Mouse (Mus musculus) ES-Bruce4 (cell line): ENCODE results near the gene Ppm1b. TPM values are rescaled to one million over a fixed set of nuclear protein-coding genes. Genes with fewer than 3 reads are reported as not detected.

ENCODE experiments used
- H3K27ac ChIP-seq: 2 replicates; pipeline ENCODE4 v1.5.1; 2012; ENCODE audit warnings: low read length, inconsistent platforms; ENCODE audit not compliant: insufficient read depth
- H3K27me3 ChIP-seq: 2 replicates; pipeline ENCODE4 v1.6.1; 2012; ENCODE audit warnings: mild to moderate bottlenecking, low read length, inconsistent platforms; ENCODE audit not compliant: control insufficient read depth, poor library complexity, insufficient read depth, severe bottlenecking
- H3K36me3 ChIP-seq: 2 replicates; pipeline ENCODE4 v1.6.1; 2012; ENCODE audit warnings: inconsistent platforms, mild to moderate bottlenecking, low read length, moderate library complexity; ENCODE audit not compliant: control insufficient read depth, poor library complexity, insufficient read depth, severe bottlenecking
- H3K4me1 ChIP-seq: one replicate; pipeline ENCODE4 v1.8.1; 2011; ENCODE audit warnings: low read length; ENCODE audit not compliant: control insufficient read depth, insufficient read depth
- H3K4me3 ChIP-seq: 2 replicates; pipeline ENCODE4 v1.5.1; 2011; ENCODE audit warnings: low read depth, mild to moderate bottlenecking, low read length
- H3K9ac ChIP-seq: 2 replicates; pipeline ENCODE4 v1.6.1; 2012; ENCODE audit warnings: low read depth, mild to moderate bottlenecking, inconsistent platforms; ENCODE audit not compliant: poor library complexity, severe bottlenecking
- H3K9me3 ChIP-seq: replicated peaks from 2 replicates; pipeline ENCODE4 v1.6.1; 2012; ENCODE audit warnings: mild to moderate bottlenecking, low read length, inconsistent platforms; ENCODE audit not compliant: control insufficient read depth, poor library complexity, insufficient read depth, severe bottlenecking
- CTCF ChIP-seq: IDR thresholded peaks from one replicate; pipeline ENCODE4 v1.8.1; 2011; ENCODE audit warnings: low read depth, low read length
- EP300 ChIP-seq: IDR thresholded peaks from 2 replicates; pipeline ENCODE4 v1.6.1; 2011; ENCODE audit warnings: low read depth, low read length; ENCODE audit not compliant: insufficient read depth
- POLR2A ChIP-seq: IDR thresholded peaks from one replicate; pipeline ENCODE4 v1.8.1; 2011; ENCODE audit warnings: low read length; ENCODE audit not compliant: insufficient read depth
- polyA plus RNA-seq: library from polyadenylated mRNA; stranded (reverse); fragments of >200 nt; gene quantifications from 2 replicates; pipeline ENCODE4 v1.2.4, GENCODE M21; 2011; ENCODE audit warnings: low read depth; ENCODE audit not compliant: missing spikeins, insufficient read depth, insufficient read length

Gene Ppm1b
- polyA plus RNA-seq, 1 experiment: 150 TPM

GRCm38 (mm10) chr17:84981721-84982120, 25.2 kb downstream of the Ppm1b start:
- H3K4me1 ChIP-seq: no peaks in the 10 kb centered on the region
- TF ChIP-seq EP300 (no peak), POLR2A (no peak), CTCF (no peak)
- H3K27me3 ChIP-seq: no peaks in the 10 kb centered on the region
- H3K27ac ChIP-seq: no peak overlapping the region
- H3K36me3 ChIP-seq: peaks cover 15% of the 10 kb centered on the region
- H3K9me3 ChIP-seq: peaks cover 37% of the 10 kb centered on the region
- no peak overlapping the region for H3K9ac ChIP-seq
- no peak overlapping the region for H3K4me3 ChIP-seq

- Histone ChIP-seq H3K4me1 (no peaks in the 10 kb centered on the region), H3K9me3 (peaks cover 27% of the 10 kb centered on the region), H3K4me3 (no peak overlapping the region), H3K27ac (no peak overlapping the region), H3K36me3 (peaks cover 15% of the 10 kb centered on the region), H3K27me3 (no peaks in the 10 kb centered on the region), H3K9ac (no peak overlapping the region)
- no peak for TF ChIP-seq CTCF
- no peak for TF ChIP-seq EP300
- TF ChIP-seq POLR2A: no peak
These were observed 26.2 kb downstream of the Ppm1b start for GRCm38 (mm10) chr17:84982735-84983134.

GRCm38 (mm10) chr17:84986368-84986767, 29.8 kb downstream of the Ppm1b start:
- H3K36me3 ChIP-seq: peaks cover 7% of the 10 kb centered on the region; the same call in 1 of the 2 replicates
- no peak overlapping the region for H3K27ac ChIP-seq
- no peaks in the 10 kb centered on the region for H3K4me1 ChIP-seq
- H3K9me3 ChIP-seq: no peaks in the 10 kb centered on the region
- TF ChIP-seq CTCF (no peak), POLR2A (no peak), EP300 (no peak)
- H3K27me3 ChIP-seq: no peaks in the 10 kb centered on the region
- H3K4me3 ChIP-seq: no peak overlapping the region
- no peak overlapping the region for H3K9ac ChIP-seq

- no peak overlapping the region for H3K4me3 ChIP-seq
- no peaks in the 10 kb centered on the region for H3K9me3 ChIP-seq
- TF ChIP-seq EP300 (no peak), POLR2A (no peak), CTCF (no peak)
- H3K4me1 ChIP-seq: no peaks in the 10 kb centered on the region
- H3K36me3 ChIP-seq: peaks cover 7% of the 10 kb centered on the region; the same call in 1 of the 2 replicates
- no peak overlapping the region for H3K27ac ChIP-seq
- no peak overlapping the region for H3K9ac ChIP-seq
- no peaks in the 10 kb centered on the region for H3K27me3 ChIP-seq
These were observed 31.4 kb downstream of the Ppm1b start for GRCm38 (mm10) chr17:84987834-84988410.

- no peaks in the 10 kb centered on the region for H3K27me3 ChIP-seq
- no peak overlapping the region for H3K9ac ChIP-seq
- H3K36me3 ChIP-seq: peaks cover 7% of the 10 kb centered on the region; the same call in 1 of the 2 replicates
These were observed 32.0 kb downstream of the Ppm1b start for GRCm38 (mm10) chr17:84988514-84988913.

GRCm38 (mm10) chr17:84995844-84996243, 39.3 kb downstream of the Ppm1b start:
- no peak overlapping the region for H3K4me3 ChIP-seq
- H3K4me1 ChIP-seq: no peaks in the 10 kb centered on the region
- no peaks in the 10 kb centered on the region for H3K27me3 ChIP-seq
- peaks cover 8% of the 10 kb centered on the region for H3K36me3 ChIP-seq
- TF ChIP-seq POLR2A (no peak), EP300 (no peak), CTCF (no peak)
- H3K27ac ChIP-seq: no peak overlapping the region
- H3K9me3 ChIP-seq: no peaks in the 10 kb centered on the region
- no peak overlapping the region for H3K9ac ChIP-seq

More at GRCm38 (mm10) chr17:84988514-84988913, 32.0 kb downstream of the Ppm1b start:
- Histone ChIP-seq H3K9me3 (no peaks in the 10 kb centered on the region), H3K27ac (no peak overlapping the region), H3K4me3 (no peak overlapping the region), H3K4me1 (no peaks in the 10 kb centered on the region)
- TF ChIP-seq EP300: no peak
- TF ChIP-seq CTCF: no peak
- no peak for TF ChIP-seq POLR2A
